Mouse (Mus musculus): ENCODE measurements at regions not wholly inside any gene's neighbourhood (a gene's known extent, or its start where the extent isn't known, plus 50 kb on each side); places are given as distances from the start of the nearest gene placed in this dataset.

DNA sequence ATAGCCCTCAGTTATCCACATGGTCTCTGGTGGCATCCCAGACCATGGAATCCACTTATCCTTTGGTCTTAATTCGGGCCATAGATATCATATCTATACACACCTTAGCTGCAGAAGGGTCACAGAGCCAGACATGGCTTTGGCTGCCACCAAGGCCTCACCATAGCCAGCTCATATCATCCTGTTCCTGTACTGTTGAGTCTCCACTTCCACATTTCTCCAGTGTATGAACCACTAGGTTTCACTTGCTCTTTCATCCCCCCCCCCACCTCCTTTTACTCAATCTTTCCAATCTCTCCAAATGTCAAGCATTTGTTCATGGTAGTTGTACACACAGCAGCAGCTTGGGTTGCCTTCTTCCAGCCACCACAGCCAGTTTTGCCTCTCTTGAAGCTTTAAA is 589.2 kb downstream of the 1190002N15Rik start:
- DNase-seq: no peak

DNA sequence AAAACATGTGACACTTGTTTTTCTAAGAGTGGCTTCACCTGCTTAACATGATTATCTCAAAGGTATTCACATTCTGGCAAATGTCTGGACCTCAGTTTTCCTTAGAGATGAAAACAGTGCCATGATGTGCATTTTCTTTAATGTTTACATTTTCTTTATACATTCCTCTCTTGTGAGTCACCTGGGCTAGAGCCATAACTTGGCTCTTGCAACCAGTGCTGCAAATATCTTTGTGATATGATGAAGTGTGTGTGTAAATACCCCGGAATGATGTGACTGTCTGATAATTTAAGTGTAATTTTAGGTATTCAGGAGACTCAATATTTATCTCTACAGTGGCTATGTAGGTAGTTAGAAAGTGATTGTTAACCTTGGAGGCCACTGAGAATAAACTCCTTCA is 590.8 kb downstream of the 1190002N15Rik start:
- DNase-seq: no peak

DNA sequence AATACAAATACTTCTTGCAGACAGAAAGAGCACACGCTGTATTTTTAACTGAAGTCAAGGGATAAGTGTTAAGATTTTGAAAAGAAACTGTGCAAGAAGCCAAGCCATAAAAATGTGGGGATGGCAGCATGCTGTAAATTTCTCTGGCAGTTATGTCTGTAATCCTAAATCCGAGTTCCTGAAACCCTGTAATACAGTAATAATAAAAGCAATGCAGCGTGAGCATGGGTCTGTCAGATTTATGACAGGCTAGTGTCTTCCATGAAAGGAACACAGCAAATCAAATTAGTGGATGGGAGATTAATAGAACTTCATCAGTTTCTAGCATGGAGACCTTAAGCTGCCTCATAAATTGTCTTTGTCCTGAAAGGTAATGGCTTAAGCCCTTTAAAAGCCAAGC is 597.7 kb downstream of the 1190002N15Rik start:
- no peak for DNase-seq

DNA sequence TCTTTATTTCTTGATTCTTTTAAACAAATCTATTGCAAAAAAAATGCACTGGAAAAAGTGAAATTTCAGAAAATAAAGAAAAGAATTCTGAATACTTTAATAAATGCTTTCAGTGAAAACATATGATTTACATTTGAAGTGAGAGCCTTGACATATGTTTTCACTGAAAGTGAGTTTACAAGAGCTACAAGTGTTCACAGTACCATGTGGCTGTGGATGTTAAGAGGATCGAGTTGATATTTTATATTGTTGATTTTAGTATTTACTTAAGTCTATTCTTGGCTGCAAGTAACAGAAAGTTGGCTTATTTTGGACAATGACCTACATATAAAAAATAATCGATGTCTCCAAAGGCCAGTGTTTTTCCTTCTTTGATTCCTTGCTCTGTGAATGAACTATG is 607.2 kb downstream of the 1190002N15Rik start:
- DNase-seq: no peak

DNA sequence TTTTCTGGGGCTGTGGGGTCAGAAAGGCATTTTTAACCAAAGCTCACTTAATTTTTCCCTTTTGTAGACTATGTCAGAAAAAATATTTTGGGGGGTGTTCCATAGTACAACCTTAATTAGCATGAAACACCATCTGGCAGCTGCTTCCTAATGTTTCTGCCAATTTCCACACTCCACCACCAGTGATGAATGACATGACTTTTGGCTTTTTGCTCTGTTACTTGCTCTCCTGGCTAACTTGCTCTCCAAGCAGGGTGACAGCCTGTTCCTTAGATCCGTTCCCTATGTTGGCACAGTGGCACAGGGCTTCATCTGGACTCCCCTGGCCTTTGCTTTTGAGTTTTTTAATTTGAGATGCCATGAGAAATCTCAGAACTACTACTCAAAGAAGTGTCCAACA is 648.6 kb downstream of the 1190002N15Rik start:
- no peak for DNase-seq

DNA sequence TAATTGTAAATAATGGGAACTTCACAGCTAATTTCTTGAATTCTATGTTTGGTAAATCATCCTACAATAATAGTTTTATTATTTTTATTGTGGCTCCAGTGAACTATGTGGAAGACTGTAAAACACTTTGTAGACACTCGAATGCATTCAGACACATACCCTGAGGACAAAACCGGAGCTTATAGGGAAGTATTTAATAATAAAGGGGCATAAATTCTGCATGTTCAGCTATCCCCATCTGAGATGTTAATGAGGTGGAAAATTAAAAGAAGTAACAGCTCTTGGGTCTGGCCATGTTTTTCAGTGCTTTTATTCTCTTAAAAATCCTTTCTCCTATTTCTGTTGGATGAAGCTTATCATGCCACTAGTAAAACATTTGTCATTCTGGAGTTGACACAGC is 657.8 kb downstream of the 1190002N15Rik start:
- DNase-seq: no peak

DNA sequence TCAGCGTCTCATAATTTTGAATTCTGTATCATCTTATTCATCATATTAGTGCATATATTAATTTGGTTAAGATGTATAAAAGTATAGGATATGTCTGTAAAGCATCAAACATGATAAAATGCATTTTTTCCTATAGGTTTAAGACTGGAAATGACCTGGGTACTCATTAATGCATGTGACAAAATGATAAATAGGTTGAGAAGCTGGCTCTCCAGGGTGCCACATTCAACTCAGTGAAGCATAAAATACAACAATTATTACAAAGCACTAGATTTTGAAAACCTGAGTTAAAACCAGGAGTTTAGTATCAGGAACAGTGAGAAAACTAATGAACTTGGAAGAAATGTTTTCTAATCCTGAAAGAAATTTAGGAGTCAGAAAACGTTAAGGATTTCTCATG is 658.3 kb downstream of the 1190002N15Rik start:
- DNase-seq: no peak

DNA sequence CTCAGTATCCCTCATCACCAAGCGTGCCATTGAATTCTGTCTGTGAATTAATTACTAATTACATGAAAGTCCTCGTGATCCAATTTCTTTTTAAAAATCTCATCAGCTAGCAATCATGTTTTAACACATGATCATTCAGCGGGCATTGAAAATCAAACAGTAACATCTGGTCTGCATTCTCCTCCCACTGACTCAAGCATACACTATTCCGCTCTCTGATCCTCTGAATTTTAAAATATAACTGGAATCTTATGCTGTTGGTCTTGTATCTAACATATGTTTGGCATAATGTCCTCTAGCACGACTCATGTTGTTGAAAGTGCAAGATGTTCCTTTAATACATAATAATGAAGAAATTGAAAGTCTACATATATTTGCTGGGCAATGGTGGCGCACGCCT is 667.1 kb downstream of the 1190002N15Rik start:
- DNase-seq: no peak

DNA sequence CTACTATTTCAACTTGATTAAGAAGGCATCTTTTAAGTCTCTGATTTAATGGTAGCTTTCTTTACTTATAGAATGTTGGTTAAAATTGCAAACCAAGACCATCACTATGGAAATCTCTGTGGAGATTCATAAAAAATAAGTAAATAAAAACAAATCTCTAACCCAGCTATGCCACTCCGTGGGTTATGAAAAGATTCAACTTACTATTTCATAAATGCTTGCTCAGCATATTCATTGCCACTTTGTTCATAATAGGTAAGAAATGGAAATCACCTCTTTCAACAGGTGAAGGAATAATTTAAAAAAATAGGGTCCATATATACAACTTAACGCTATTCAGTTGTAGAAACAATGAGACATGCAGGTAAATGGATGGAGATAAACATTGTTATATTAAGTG is 679.9 kb downstream of the 1190002N15Rik start:
- no peak for DNase-seq

DNA sequence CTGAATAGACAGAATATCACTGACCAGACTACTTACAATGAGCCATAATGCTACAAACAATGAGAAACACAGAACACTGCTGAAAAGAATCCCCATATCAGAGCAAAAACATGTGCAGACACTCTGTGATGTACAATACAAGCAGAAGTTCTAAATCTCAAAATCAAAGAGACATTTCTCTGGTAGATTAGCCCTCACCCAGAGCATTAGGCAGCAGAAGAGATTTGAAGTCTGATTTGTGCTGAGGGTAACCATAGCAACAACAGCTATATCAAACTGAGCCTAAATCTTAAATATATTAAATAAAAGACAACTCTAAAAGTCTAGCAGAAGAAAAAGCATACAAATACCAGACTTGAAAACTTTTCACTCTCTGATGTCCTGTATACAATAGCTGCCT is 691.5 kb downstream of the 1190002N15Rik start:
- DNase-seq: no peak

DNA sequence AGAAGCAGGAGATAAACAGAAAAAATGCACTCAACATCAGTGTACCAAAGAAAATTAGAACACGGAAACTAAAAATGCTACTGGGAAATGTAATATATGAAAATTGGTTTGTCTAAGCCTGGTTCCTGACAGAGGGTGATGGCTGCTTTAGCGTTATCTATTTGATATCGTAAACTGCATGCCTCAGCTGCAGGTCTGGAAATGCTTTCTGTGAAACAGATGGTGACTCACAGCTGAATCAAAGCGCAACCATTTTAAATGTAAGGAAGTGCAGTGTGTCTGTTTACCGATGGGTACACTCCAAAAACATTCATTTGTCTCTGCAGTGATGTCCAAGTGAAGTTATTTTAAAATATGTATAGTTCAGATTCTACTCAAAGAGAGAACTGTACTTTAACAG is 694.0 kb downstream of the 1190002N15Rik start:
- DNase-seq: no peak
